Mouse (Mus musculus) spleen, postnatal 14 days (tissue): Measurements from ENCODE around the gene Ipo7.
"Not testable (repeated sequence)": the region's sequence is repeated elsewhere in the genome, so short reads cannot be mapped to it uniquely, and the experiment has no call there.

Experiments used
- DNase-seq, 2 experiments: peaks; one replicate each; pipeline ENCODE4 v3.0.0; 2021 to 2022; ENCODE audit warnings: low spot score in 2 of 2

Ipo7 gene

GRCm38 (mm10) chr7:110018117-110018630 lies at the start of gene Ipo7:
Ipo7 (plus strand) TSS chr7:110018274.
- DNase-seq: peak; percentile 74 to 90

GRCm38 (mm10) chr7:109968924-109969450 lies 49.1 kb upstream of the Ipo7 start:
- no peak for DNase-seq

- DNase-seq: no peak
These were observed 48.5 kb upstream of the Ipo7 start for GRCm38 (mm10) chr7:109969542-109969941.

GRCm38 (mm10) chr7:109975966-109976715 lies 41.9 kb upstream of the Ipo7 start:
- no peak for DNase-seq

GRCm38 (mm10) chr7:109977131-109977530 lies 40.9 kb upstream of the Ipo7 start:
- DNase-seq: peak in 1 of 2 experiments; percentile 25

GRCm38 (mm10) chr7:109984608-109985007 lies 33.5 kb upstream of the Ipo7 start:
- DNase-seq: not testable (repeated sequence)

GRCm38 (mm10) chr7:109985661-109986132 lies 32.4 kb upstream of the Ipo7 start:
- DNase-seq: no peak

GRCm38 (mm10) chr7:109986133-109986669 lies 31.9 kb upstream of the Ipo7 start:
- DNase-seq: peak; percentile 99

- DNase-seq: not testable (repeated sequence)
These were observed 31.3 kb upstream of the Ipo7 start, which contains the start of gene Tmem41b for GRCm38 (mm10) chr7:109986775-109987174. Tmem41b (minus strand) TSS chr7:109986929.

GRCm38 (mm10) chr7:109991286-109991685 lies 26.8 kb upstream of the Ipo7 start:
- no peak for DNase-seq

GRCm38 (mm10) chr7:109993157-109993959 lies 24.7 kb upstream of the Ipo7 start:
- DNase-seq: no peak

GRCm38 (mm10) chr7:109998388-109998787 lies 19.7 kb upstream of the Ipo7 start:
- no peak for DNase-seq

GRCm38 (mm10) chr7:110002092-110002491 lies 16.0 kb upstream of the Ipo7 start:
- DNase-seq: no peak

GRCm38 (mm10) chr7:110002968-110003367 lies 15.1 kb upstream of the Ipo7 start:
- no peak for DNase-seq

- no peak for DNase-seq
These were observed 12.1 kb upstream of the Ipo7 start for GRCm38 (mm10) chr7:110005976-110006375.

- no peak for DNase-seq
These were observed 11.4 kb upstream of the Ipo7 start for GRCm38 (mm10) chr7:110006471-110007195.

GRCm38 (mm10) chr7:110008513-110008912 lies 9.6 kb upstream of the Ipo7 start:
- DNase-seq: no peak

GRCm38 (mm10) chr7:110009084-110009483 lies 9.0 kb upstream of the Ipo7 start:
- DNase-seq: no peak

- no peak for DNase-seq
These were observed 6.7 kb upstream of the Ipo7 start for GRCm38 (mm10) chr7:110011417-110011816.

GRCm38 (mm10) chr7:110014272-110014671 lies 3.8 kb upstream of the Ipo7 start:
- no peak for DNase-seq
